Mouse (Mus musculus) retina, postnatal 7 days (tissue): ENCODE measurements around the gene Gprc5c.

Source experiments
- DNase-seq: peaks from one replicate; pipeline ENCODE4 v3.0.0-alpha.2; 2012; ENCODE audit warnings: low read depth, low spot score

The Gprc5c gene

DNA sequence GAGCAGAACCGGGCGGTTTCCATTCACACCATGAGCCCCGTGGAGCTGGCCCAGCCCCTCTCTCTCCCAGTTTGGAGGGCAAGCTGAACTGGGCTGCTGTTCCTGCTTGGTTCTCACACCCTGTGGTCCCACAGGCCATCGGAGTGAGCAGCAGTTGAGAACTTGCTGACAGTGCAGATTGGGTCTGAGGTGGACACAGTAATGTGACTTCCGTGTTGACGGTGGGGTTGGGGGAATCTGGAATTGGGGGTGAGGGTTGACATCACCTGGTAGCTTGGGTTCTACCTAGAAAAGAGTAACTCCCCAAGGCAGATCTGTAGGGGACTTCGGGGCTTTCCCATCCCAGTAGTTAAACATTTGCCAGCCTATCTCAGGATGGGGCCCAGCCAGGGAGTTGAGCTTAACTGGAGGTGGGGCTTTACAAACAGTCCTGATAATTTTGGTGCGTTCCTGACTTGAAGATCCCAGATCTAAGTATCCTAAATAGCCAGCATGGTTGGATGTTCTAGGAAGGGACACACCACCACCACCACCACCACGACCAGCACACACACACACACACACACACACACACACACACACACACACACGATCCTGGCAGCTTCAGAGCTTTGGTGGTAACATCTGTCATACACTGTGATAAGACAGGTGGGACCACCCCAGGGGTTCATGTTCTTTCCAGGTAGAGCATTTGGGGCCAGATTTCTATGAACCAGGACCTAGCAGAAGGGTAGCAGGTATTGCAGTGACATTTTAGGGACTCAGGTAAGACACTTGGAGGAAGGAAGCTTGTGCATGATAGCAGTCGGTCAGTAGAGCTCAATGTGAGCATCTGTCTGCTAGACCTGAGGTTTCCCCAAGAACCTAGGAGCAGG lies 16.6 kb downstream of the Gprc5c start:
- no peak for DNase-seq

GRCm38 (mm10) chr11:114868280-114868679 lies 17.3 kb downstream of the Gprc5c start:
- DNase-seq, result no peak

GRCm38 (mm10) chr11:114869787-114870186 lies 18.8 kb downstream of the Gprc5c start:
- DNase-seq, result no peak

- no peak for DNase-seq
Observed at GRCm38 (mm10) chr11:114871540-114871939, 20.6 kb downstream of the Gprc5c start.

- DNase-seq, result no peak
Observed at GRCm38 (mm10) chr11:114873022-114873817, 22.3 kb downstream of the Gprc5c start.

DNA sequence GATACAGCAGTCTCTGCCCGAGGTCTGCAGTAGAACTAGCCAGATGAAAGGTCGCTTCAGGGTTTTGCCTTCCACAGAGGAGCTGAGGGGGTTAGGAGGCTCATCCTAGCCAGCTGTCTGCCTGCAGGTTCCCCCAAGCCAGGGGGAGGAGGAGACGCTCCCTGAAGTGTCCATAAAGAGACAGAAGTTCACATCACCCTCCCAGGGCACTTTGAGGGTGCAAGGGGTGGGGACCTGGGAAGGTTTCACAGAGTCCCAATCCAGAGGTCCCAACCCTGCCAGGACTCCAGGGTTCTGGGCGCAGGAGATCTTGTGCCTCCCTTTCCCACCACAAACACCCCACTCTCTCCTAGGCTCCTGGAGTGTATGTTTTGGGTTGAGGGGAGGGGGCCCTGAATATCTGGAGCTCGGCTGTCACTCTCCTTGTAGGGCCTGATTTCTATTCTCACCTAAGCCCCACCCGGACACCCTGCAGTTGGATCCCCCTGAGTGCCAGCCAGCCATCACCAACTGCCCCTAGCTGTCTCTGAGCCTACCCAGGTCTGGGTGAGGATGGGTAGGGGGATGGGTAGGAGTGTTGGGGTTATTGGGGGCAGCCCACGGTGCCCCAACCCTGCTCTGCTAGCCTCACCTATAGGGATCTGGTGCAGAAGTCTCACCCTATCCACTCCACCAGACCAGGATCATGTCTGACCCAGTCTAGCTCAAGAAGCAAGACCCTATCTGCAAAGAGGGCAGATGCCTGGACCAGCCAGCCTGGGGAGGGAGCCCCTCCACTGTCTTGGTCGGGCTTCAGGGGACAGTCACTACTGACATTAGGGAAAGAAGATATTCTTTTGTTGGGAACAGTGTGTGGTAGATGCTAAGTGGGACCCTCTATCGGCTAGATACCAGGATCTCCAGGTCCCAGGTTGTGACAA lies 23.5 kb downstream of the Gprc5c start:
- DNase-seq, result no peak

DNA sequence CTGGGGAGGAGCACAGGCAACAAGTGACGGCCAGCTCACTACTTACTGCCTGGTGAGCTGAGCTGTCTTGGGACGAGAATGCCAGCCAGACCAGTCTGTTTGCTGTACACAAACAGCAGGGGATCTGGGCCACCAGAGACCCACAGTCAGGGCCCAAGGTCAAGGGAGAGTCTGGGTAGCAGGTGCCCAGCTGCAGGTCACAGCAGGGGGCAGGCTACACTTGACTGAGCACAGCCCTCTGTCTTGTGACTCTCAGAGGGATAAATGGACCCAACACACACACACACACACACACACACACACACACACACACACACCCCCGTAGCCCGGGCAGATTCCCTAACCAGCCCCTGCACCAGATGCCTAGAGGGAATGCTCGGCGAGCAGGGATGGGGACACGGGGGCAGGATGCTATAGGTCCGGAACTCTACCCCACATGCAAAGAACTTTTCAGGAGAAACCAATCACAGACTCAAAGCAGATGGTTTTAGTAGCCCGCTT lies 24.4 kb downstream of the Gprc5c start:
- no peak for DNase-seq

- DNase-seq, result no peak
Observed at GRCm38 (mm10) chr11:114876176-114876575, 25.2 kb downstream of the Gprc5c start.

GRCm38 (mm10) chr11:114876621-114877020 lies 25.7 kb downstream of the Gprc5c start:
- DNase-seq, result no peak

GRCm38 (mm10) chr11:114877145-114877544 lies 26.2 kb downstream of the Gprc5c start:
- peak; percentile 31 for DNase-seq

GRCm38 (mm10) chr11:114879666-114880065 lies 28.7 kb downstream of the Gprc5c start:
- DNase-seq, result no peak

DNA sequence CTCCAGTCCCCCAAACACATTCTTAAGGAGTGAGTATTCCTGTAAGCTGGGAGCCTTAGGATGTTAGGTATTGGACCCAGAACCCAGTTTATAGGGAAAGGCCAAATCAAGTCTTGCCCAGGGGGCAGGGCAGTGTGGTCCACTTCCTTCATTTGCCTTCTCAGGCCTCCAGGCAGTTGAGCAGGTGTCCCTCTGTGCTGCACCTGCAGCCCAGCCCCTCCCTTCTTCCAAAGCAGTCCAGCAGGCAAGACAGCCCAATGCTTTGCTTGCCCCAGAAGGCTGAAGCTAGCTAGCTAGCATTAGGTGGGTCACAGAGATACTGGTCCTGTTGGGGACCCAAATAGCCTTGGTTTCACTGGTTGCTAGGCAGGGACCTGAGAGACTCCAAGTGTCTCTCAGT lies 29.2 kb downstream of the Gprc5c start:
- no peak for DNase-seq

DNA sequence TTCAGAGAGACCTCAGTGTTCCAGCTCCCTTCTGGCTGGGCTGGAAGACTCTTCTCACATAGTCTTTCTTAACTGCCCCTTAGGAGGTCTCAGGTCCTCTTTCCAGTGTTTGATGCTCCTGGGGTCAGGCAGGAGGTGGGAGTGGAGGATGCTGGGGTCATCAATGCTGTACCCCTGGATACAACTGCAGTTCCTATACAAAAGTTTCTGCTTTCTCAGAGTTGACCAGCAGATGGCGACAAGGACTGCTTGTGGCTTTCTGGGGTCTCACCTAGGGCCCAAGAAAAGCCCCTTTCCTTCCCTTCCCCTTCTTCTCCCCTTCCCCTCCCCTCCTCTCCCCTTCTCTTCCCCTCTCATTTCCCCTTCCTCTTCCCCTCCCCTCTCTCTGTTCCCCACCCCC lies 29.6 kb downstream of the Gprc5c start:
- DNase-seq, result peak; percentile 37

GRCm38 (mm10) chr11:114883251-114883789 lies 32.4 kb downstream of the Gprc5c start:
- no peak for DNase-seq

- DNase-seq, result no peak
Observed at GRCm38 (mm10) chr11:114884380-114885100, 33.6 kb downstream of the Gprc5c start.

DNA sequence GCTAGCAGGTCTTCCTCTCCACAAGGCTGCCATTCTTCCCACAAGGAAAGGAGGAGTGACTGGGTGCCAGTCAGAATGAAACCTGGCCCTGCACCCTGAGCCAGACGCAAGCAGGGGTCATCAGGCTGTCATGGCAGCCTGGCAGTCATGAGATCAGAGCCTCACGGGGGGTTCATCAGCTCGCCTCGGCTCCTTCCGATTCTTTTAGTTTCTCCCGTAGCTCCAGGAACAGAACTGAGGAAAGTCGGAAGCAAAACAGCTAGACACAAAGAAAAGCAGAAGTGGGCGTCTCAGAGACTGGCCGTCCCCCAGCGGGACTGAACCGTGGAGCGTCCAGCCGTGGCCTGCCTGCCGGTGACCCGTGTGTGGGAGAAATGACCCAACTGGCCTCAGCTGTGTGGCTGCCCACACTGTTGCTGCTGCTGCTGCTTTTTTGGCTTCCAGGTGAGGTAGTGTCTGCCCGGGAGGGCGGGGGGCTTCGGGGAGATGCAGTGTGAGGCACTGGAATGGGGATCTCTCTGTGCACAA lies 39.1 kb downstream of the Gprc5c start, which contains the start of gene Cd300a:
TSS of gene Cd300a (plus strand) at position 51 of the 528 bp plus-strand sequence.
- no peak for DNase-seq

DNA sequence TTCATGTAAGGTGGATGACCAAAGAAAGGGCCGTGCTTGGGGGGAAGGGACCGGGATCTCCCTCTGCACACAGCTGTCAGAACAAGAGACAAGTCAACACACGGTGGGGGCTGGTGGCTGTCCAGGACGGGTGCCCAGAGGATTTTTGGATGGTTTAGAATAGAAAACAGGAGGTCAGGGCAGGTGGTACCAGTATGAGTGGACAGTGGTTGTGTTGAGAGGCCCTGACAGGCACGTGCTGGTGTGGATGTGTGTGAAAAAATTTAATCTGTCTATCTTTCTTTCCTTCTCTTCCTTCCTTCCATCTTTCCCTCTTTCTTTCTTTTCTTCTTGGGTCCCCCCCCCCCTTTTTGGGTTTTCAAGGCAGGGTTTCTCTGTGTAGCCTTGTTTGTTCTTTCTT lies 39.6 kb downstream of the Gprc5c start:
- DNase-seq, result no peak

DNA sequence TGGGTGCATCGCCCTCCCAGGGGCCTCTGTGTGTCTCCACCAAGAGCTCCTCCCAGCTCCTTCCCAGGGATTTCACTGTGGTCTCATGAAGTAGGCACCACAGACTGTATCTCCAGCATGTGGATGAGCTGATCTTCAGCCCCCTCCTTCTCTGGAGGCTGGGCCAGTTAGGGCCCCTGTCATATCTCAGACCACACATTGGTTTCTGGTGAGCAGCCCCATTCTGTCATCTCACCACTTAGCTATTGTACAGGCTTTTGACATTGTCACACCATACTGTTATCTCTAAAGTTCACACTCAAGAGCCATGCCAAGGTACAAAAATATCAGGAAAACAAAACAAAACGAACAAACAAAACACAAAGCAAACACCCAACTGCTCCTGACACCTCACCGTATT lies 45.1 kb downstream of the Gprc5c start:
- DNase-seq, result no peak

DNA sequence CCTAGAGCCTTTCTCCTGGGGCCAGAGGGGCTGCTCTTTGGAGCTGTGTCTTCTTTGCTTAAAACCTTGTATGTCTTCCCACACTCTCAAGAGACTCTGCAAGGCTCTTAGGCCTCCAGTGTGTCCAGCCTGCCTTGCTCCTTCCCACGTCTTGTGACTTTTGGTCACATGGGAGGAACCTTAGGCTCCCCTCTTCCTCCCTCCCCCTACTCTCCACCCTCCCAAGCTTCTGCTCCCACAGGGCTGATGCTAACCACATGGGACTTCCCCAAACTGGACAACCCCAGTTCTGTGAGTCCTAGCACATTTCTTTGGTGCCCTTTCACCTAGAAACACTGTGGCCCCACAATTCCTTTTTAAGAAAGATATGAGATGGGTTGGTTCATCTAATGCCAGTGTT lies 47.1 kb downstream of the Gprc5c start:
- DNase-seq, result no peak

GRCm38 (mm10) chr11:114903224-114903623 lies 52.3 kb downstream of the Gprc5c start:
- DNase-seq, result no peak
